Comparison of ENCODE assay signal across 29 mouse cellular contexts in genomic region chr6:51144762-51145161, GRCm38 (mm10).
DNase-seq lines count a peak whose midpoint lies in the region; ATAC-seq and TF ChIP-seq lines count a peak whose summit lies in the region.
"Had no signal": no experiment of that assay in that cellular context is flagged by ENCODE, and none has a peak within 500 bp of the region (broad histone marks: within the 10 kb centered on the region; RNA-seq: fewer than 3 reads in every experiment).

No protein-coding gene starts in this region.

- H3K4me2 ChIP-seq in heart, embryonic 15.5 days: peak overlapping the region; percentile 45
- peak overlapping the region; percentile 12; the same call in 1 of the 2 replicates for H3K4me2 ChIP-seq in kidney, embryonic 15.5 days
- H3K4me2 ChIP-seq: hindbrain, embryonic 13.5 days; limb, embryonic 13.5 days; liver, embryonic 11.5 days; lung, embryonic 15.5 days; midbrain, embryonic 15.5 days; neural tube, embryonic 15.5 days had no signal

- 0 out of 2 replicates have a peak overlapping the region, but pooled peaks have one; percentile 5 for H3K4me3 ChIP-seq in heart, embryonic 10.5 days
- H3K4me3 ChIP-seq in heart, adult 2 months: no peak overlapping the region
- 0 out of 2 replicates have a peak overlapping the region, but pooled peaks have one; percentile 7 for H3K4me3 ChIP-seq in heart, embryonic 15.5 days
- H3K4me3 ChIP-seq in kidney, embryonic 15.5 days (replicated peaks): no peak overlapping the region
- H3K4me3 ChIP-seq: hindbrain, embryonic 13.5 days; layer of hippocampus, adult 2 months; left cerebral cortex, adult 2 months; limb, embryonic 13.5 days; lung, embryonic 15.5 days; midbrain, embryonic 10.5 days; midbrain, embryonic 15.5 days; neural tube, embryonic 15.5 days had no signal

- TF ChIP-seq POLR2A in heart, adult 2 months (IDR thresholded peaks at IDR 0.05; ENCODE audit: insufficient read depth, low read depth, low read length): no peak

- DNase-seq in heart, embryonic 10.5 days (ENCODE audit: low spot score): no peak
- DNase-seq in heart, adult 2 months: no peak
- DNase-seq in heart, adult 8-10 months (ENCODE audit: low spot score): no peak
- DNase-seq in kidney, postnatal 14 days: no peak
- no peak for DNase-seq in cerebellum, postnatal 10 days
- DNase-seq: adrenal gland, adult 8-10 months; cerebellum, adult 8-10 months; cerebellum, postnatal 36 days; gastrocnemius, postnatal 25 days; heart, adult 11 months; kidney, postnatal 25 days; right cerebral cortex, postnatal 25 days; thymus, adult 2 months; thymus, postnatal 36 days had no signal

- H3K79me2 ChIP-seq in heart, adult 2 months (replicated peaks; ENCODE audit: control insufficient read depth, insufficient read depth, low read length): no peaks in the 10 kb centered on the region

- WGBS in heart, embryonic 10.5 days: 42% methylated on average over 11 of the region's 11 CpGs
- WGBS in heart, adult 2 months: 43% methylated on average over 11 of the region's 11 CpGs
- 28% methylated on average over 11 of the region's 11 CpGs for WGBS in heart, embryonic 15.5 days
- WGBS in kidney, embryonic 15.5 days: 30% methylated on average over 11 of the region's 11 CpGs

- ATAC-seq in heart, embryonic 15.5 days (replicated peaks; ENCODE audit: insufficient number of reproducible peaks, insufficient read depth, low FRiP score, low read depth): no peak
- ATAC-seq in kidney, embryonic 15.5 days (replicated peaks; ENCODE audit: low FRiP score): no peak
- ATAC-seq in neutrophil, adult 5-6 weeks (ENCODE audit: extremely low read depth, insufficient number of reproducible peaks, low FRiP score, poor library complexity, severe bottlenecking): peak; percentile 41; the same call in 1 of the 2 replicates
- ATAC-seq: forebrain, embryonic 14.5 days; intestine, postnatal 0 days; midbrain, embryonic 15.5 days had no signal

- H3K4me1 ChIP-seq in heart, embryonic 10.5 days: peaks cover 13% of the 10 kb centered on the region; the same call in 1 of the 2 replicates
- H3K4me1 ChIP-seq in heart, adult 2 months (ENCODE audit: control insufficient read depth, insufficient read depth, low read length): no peaks in the 10 kb centered on the region; the same call in 1 of the 2 replicates
- H3K4me1 ChIP-seq in heart, embryonic 15.5 days (replicated peaks): peaks cover 4% of the 10 kb centered on the region
- peaks cover 29% of the 10 kb centered on the region for H3K4me1 ChIP-seq in kidney, embryonic 15.5 days
- H3K4me1 ChIP-seq: hindbrain, embryonic 13.5 days; midbrain, embryonic 15.5 days; neural tube, embryonic 15.5 days had no signal

- no peak for TF ChIP-seq EP300 in heart, adult 2 months (IDR thresholded peaks at IDR 0.05; ENCODE audit: insufficient read depth, low read depth, low read length)

- H3K27me3 ChIP-seq in heart, embryonic 10.5 days (ENCODE audit: insufficient read depth, poor library complexity, severe bottlenecking): peaks cover 4% of the 10 kb centered on the region
- no peaks in the 10 kb centered on the region for H3K27me3 ChIP-seq in heart, adult 2 months (ENCODE audit: control insufficient read depth, insufficient read depth, low read length)
- no peaks in the 10 kb centered on the region for H3K27me3 ChIP-seq in heart, embryonic 15.5 days
- H3K27me3 ChIP-seq in kidney, embryonic 15.5 days: no peaks in the 10 kb centered on the region
- H3K27me3 ChIP-seq: hindbrain, embryonic 13.5 days; lung, embryonic 15.5 days; midbrain, embryonic 15.5 days; neural tube, embryonic 15.5 days had no signal

- intact Hi-C loops in heart, adult 2 months (cut with DNase I): no loop called here

- H3K27ac ChIP-seq in heart, embryonic 10.5 days: 0 out of 2 replicates have a peak overlapping the region, but pooled peaks have one; percentile 13
- H3K27ac ChIP-seq in heart, adult 2 months: no peak overlapping the region
- no peak overlapping the region for H3K27ac ChIP-seq in heart, embryonic 15.5 days
- no peak overlapping the region for H3K27ac ChIP-seq in kidney, embryonic 15.5 days
- H3K27ac ChIP-seq: hindbrain, embryonic 13.5 days; layer of hippocampus, adult 2 months; left cerebral cortex, adult 2 months; limb, embryonic 13.5 days; lung, embryonic 15.5 days; midbrain, embryonic 10.5 days; midbrain, embryonic 15.5 days; neural tube, embryonic 15.5 days had no signal

- TF ChIP-seq CTCF in heart, adult 2 months (IDR thresholded peaks at IDR 0.05): no peak

- no peaks in the 10 kb centered on the region for H3K9me3 ChIP-seq in heart, embryonic 10.5 days
- no peaks in the 10 kb centered on the region for H3K9me3 ChIP-seq in heart, embryonic 15.5 days (replicated peaks)
- H3K9me3 ChIP-seq in kidney, embryonic 15.5 days (replicated peaks): no peaks in the 10 kb centered on the region
- H3K9me3 ChIP-seq: G1E; hindbrain, embryonic 13.5 days; limb, embryonic 13.5 days; lung, embryonic 15.5 days; midbrain, embryonic 10.5 days; midbrain, embryonic 15.5 days; neural tube, embryonic 15.5 days had no signal

- H3K36me3 ChIP-seq in heart, embryonic 10.5 days: no peaks in the 10 kb centered on the region
- H3K36me3 ChIP-seq in heart, adult 2 months (ENCODE audit: control insufficient read depth, insufficient read depth, low read length): no peaks in the 10 kb centered on the region
- no peaks in the 10 kb centered on the region for H3K36me3 ChIP-seq in heart, embryonic 15.5 days
- H3K36me3 ChIP-seq in kidney, embryonic 15.5 days: no peaks in the 10 kb centered on the region
- H3K36me3 ChIP-seq: G1E; hindbrain, embryonic 13.5 days; limb, embryonic 13.5 days; lung, embryonic 15.5 days; midbrain, embryonic 10.5 days; midbrain, embryonic 15.5 days; neural tube, embryonic 15.5 days had no signal

- H3K9ac ChIP-seq in heart, adult 2 months (ENCODE audit: low read depth, low read length): no peak overlapping the region
- H3K9ac ChIP-seq in heart, embryonic 15.5 days: no peak overlapping the region
- H3K9ac ChIP-seq in kidney, embryonic 15.5 days: no peak overlapping the region
- H3K9ac ChIP-seq: hindbrain, embryonic 13.5 days; limb, embryonic 13.5 days; lung, embryonic 15.5 days; midbrain, embryonic 15.5 days; neural tube, embryonic 15.5 days had no signal

Comparison
In these comparisons a context has a peak if more than half of its experiments do, and no peak if none do; other contexts are left out.
1. H3K4me3 ChIP-seq: peak in heart, embryonic 10.5 days (single experiment) and heart, embryonic 15.5 days (single experiment); none in heart, adult 2 months (single experiment) and kidney, embryonic 15.5 days (single experiment).